Mouse (Mus musculus): ENCODE data around the gene Tmem171.

The Tmem171 gene

GRCm38 (mm10) chr13:98647775-98648568 is 46.7 kb downstream of the Tmem171 start:
- no peak for DNase-seq (ENCODE audit: low read depth, low spot score)

GRCm38 (mm10) chr13:98638507-98639166 is 56.0 kb downstream of the Tmem171 start:
- no peak for DNase-seq (ENCODE audit: low read depth, low spot score)

- no peak for DNase-seq (ENCODE audit: low read depth, low spot score)
Measured at GRCm38 (mm10) chr13:98637145-98637544, 57.5 kb downstream of the Tmem171 start, which contains the start of gene Tmem174. TSS of gene Tmem174 (minus strand) at chr13:98637410.

GRCm38 (mm10) chr13:98636571-98636970 is 58.1 kb downstream of the Tmem171 start:
- DNase-seq (ENCODE audit: low read depth, low spot score): no peak
